Mouse (Mus musculus) liver, embryonic 11.5 days (tissue): ENCODE data around the gene 1700069L16Rik. TPM values are rescaled to one million over a fixed set of nuclear protein-coding genes. Genes with fewer than 3 reads are reported as not detected.
A peak's percentile ranks its signal among the peaks of the same experiment; 100 is the strongest.

Experiments used
- ATAC-seq: fragments of 200-750 bp; cut with Nextera tagmentation; replicated peaks from 2 replicates; pipeline ENCODE4 v1.8.0; 2017; ENCODE audit warnings: moderate number of reproducible peaks, mild to moderate bottlenecking, moderate TSS enrichment, moderate library complexity; ENCODE audit not compliant: low FRiP score
- DNase-seq: peaks from one replicate; pipeline ENCODE4 v3.0.0-alpha.2; 2017; ENCODE audit warnings: low spot score
- H3K27ac ChIP-seq: fragments of 300-500 bp; sonication (generic); 2 replicates; pipeline ENCODE4 v1.5.1; 2014; ENCODE audit warnings: mild to moderate bottlenecking, low read depth, low read length, control low read depth
- H3K27me3 ChIP-seq: fragments of 300-500 bp; sonication (generic); replicated peaks from 2 replicates; pipeline ENCODE4 v1.6.1; 2014; ENCODE audit warnings: low read length, mixed read lengths; ENCODE audit not compliant: control insufficient read depth, insufficient read depth
- H3K36me3 ChIP-seq: fragments of 300-500 bp; sonication (generic); 2 replicates; pipeline ENCODE4 v1.6.1; 2014; ENCODE audit warnings: mild to moderate bottlenecking, low read length, moderate library complexity, mixed read lengths; ENCODE audit not compliant: control insufficient read depth, insufficient read depth
- H3K4me1 ChIP-seq: fragments of 300-500 bp; sonication (generic); replicated peaks from 2 replicates; pipeline ENCODE4 v1.6.1; 2014; ENCODE audit warnings: low read length, mixed read lengths; ENCODE audit not compliant: control insufficient read depth, insufficient read depth
- H3K4me2 ChIP-seq: fragments of 300-500 bp; sonication (generic); 2 replicates; pipeline ENCODE4 v1.6.1; 2014; ENCODE audit warnings: mild to moderate bottlenecking, control low read depth, moderate library complexity
- H3K4me3 ChIP-seq: fragments of 300-500 bp; sonication (generic); 2 replicates; pipeline ENCODE4 v1.5.1; 2014; ENCODE audit warnings: low read depth, low read length, control low read depth
- H3K9ac ChIP-seq: fragments of 300-500 bp; sonication (generic); 2 replicates; pipeline ENCODE4 v1.6.1; 2014; ENCODE audit warnings: low read depth, low read length, control low read depth
- H3K9me3 ChIP-seq: fragments of 300-500 bp; sonication (generic); 2 replicates; pipeline ENCODE4 v1.6.1; 2016; ENCODE audit warnings: low read length, inconsistent platforms, mixed read lengths; ENCODE audit not compliant: control insufficient read depth
- WGBS: fragments of 180-500 bp; shearing (Covaris S2); extraction: QIAGEN DNeasy Blood & Tissue Kit; methylation state at CpG from one replicate; pipeline ENCODE4 v1.1.7; 2014; 5-methylcytosine and 5-hydroxymethylcytosine counted together
- polyA plus RNA-seq: library from polyadenylated mRNA; unstranded; fragments of >200 nt; fragmentation: Nextera tagmentation; extraction: Ambion mirVana; gene quantifications from 2 replicates; pipeline ENCODE4 v1.2.1, GENCODE M21; 2014

1700069L16Rik gene
- polyA plus RNA-seq, 1 experiment from 2014 or later: not detected

DNA sequence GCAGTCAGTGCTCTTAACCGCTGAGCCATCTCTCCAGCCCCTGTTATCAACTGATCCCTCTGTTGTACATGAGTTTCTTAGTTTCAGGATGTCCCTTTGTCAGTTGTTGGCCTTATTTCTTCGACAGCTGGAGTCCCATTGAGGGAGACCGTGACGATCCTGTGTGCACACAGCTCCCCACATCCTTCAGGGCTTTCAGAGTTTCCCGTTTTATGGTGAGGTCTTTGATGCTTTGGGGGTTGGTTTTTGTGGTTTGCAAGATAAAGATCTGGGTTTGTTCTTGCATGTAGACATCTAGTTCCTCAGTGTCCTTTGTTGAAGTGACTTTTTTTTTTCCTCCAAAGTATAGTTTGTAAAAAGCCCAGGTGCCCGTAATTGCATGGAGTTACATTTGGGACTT, 54.0 kb downstream of the 1700069L16Rik start:
- H3K27me3 ChIP-seq: no peaks in the 10 kb centered on the region
- DNase-seq: no peak
- H3K4me2 ChIP-seq: no peak overlapping the region
- no peak overlapping the region for H3K4me3 ChIP-seq
- no peak overlapping the region for H3K9ac ChIP-seq
- no peaks in the 10 kb centered on the region for H3K9me3 ChIP-seq
- ATAC-seq: no peak
- no peaks in the 10 kb centered on the region for H3K4me1 ChIP-seq
- H3K36me3 ChIP-seq: no peaks in the 10 kb centered on the region
- WGBS: 45% methylated on average over 6 of the region's 6 CpGs
- no peak overlapping the region for H3K27ac ChIP-seq

DNA sequence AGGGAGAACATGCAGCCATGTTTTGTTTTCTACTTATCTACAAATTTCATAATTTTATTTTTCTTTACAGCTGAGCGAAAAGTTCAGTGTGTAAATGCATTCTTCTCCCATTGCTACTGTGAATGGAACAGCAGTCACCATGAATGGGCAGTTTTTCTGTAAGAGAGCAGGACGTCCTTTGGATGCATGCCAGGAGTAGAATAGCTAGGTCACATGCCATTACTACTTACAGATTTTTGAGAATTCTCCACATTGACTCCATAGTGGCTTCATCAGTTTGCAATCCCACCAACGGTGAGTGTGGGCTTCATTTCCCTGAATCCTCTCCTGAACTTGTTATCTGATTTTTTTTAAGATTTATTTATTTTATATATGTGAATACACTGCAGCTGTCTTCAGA, 54.5 kb downstream of the 1700069L16Rik start:
- 59% methylated on average over 3 of the region's 3 CpGs for WGBS
- H3K4me1 ChIP-seq: no peaks in the 10 kb centered on the region
- H3K4me3 ChIP-seq: no peak overlapping the region
- H3K27me3 ChIP-seq: no peaks in the 10 kb centered on the region
- no peaks in the 10 kb centered on the region for H3K36me3 ChIP-seq
- no peak overlapping the region for H3K27ac ChIP-seq
- DNase-seq (no peak), ATAC-seq (no peak)
- no peak overlapping the region for H3K9ac ChIP-seq
- no peaks in the 10 kb centered on the region for H3K9me3 ChIP-seq
- no peak overlapping the region for H3K4me2 ChIP-seq

DNA sequence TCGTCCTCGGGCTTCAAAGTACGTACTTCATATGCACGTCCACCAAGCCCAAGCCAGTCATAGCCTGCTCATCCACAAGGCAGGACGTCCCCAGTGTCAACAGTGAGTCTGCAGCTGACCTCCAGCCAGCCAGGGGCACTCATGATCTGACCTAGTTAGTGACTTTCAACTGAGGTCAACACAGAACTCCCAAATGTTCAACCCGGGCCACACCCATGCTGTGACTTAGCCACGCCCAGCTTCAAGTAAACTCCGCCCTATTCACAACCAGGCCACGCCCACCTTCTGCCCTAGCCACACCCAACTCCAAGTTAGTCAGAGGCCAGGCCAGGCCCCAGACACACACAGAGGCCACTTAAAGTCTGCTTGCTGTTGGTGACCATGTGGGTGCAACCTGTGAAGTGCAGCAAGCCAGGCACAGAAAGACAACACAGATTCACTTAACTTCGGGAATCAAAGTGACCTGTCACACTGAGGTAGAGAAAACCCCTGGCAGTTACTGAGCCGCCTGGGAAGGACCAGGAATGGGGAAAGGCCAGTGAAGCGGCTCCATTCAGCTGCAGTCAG, 59.9 kb downstream of the 1700069L16Rik start:
- Histone ChIP-seq H3K9ac (no peak overlapping the region), H3K4me3 (no peak overlapping the region), H3K27me3 (no peaks in the 10 kb centered on the region), H3K36me3 (no peaks in the 10 kb centered on the region), H3K9me3 (no peaks in the 10 kb centered on the region), H3K27ac (no peak overlapping the region), H3K4me1 (no peaks in the 10 kb centered on the region), H3K4me2 (no peak overlapping the region)
- ATAC-seq: no peak
- 67% methylated on average over 12 of the region's 12 CpGs for WGBS
- no peak for DNase-seq

- no peak for DNase-seq
- no peaks in the 10 kb centered on the region for H3K36me3 ChIP-seq
- no peaks in the 10 kb centered on the region for H3K9me3 ChIP-seq
- no peak overlapping the region for H3K4me3 ChIP-seq
- ATAC-seq: no peak
- no peak overlapping the region for H3K4me2 ChIP-seq
- no peak overlapping the region for H3K27ac ChIP-seq
- H3K4me1 ChIP-seq: no peaks in the 10 kb centered on the region
- H3K27me3 ChIP-seq: no peaks in the 10 kb centered on the region
- H3K9ac ChIP-seq: no peak overlapping the region
- 75% methylated on average over 6 of the region's 6 CpGs for WGBS
These were observed 60.4 kb downstream of the 1700069L16Rik start for GRCm38 (mm10) chr5:113664127-113664526.

- 75% methylated on average over 10 of the region's 10 CpGs for WGBS
- H3K4me3 ChIP-seq: no peak overlapping the region
- H3K4me1 ChIP-seq: no peaks in the 10 kb centered on the region
- H3K4me2 ChIP-seq: no peak overlapping the region
- no peak for DNase-seq
- H3K27me3 ChIP-seq: no peaks in the 10 kb centered on the region
- H3K9ac ChIP-seq: no peak overlapping the region
- no peaks in the 10 kb centered on the region for H3K36me3 ChIP-seq
- H3K9me3 ChIP-seq: no peaks in the 10 kb centered on the region
- ATAC-seq: no peak
- H3K27ac ChIP-seq: no peak overlapping the region
These were observed 63.7 kb downstream of the 1700069L16Rik start for GRCm38 (mm10) chr5:113660872-113661271.

GRCm38 (mm10) chr5:113654821-113655220, 69.8 kb downstream of the 1700069L16Rik start:
- Histone ChIP-seq H3K36me3 (no peaks in the 10 kb centered on the region), H3K4me2 (no peak overlapping the region), H3K27ac (no peak overlapping the region), H3K27me3 (peaks cover 15% of the 10 kb centered on the region), H3K9me3 (no peaks in the 10 kb centered on the region), H3K4me3 (no peak overlapping the region), H3K4me1 (peaks cover 5% of the 10 kb centered on the region; the same call in 1 of the 2 replicates), H3K9ac (no peak overlapping the region)
- no peak for ATAC-seq
- no peak for DNase-seq
- 82% methylated on average over 12 of the region's 12 CpGs for WGBS

DNA sequence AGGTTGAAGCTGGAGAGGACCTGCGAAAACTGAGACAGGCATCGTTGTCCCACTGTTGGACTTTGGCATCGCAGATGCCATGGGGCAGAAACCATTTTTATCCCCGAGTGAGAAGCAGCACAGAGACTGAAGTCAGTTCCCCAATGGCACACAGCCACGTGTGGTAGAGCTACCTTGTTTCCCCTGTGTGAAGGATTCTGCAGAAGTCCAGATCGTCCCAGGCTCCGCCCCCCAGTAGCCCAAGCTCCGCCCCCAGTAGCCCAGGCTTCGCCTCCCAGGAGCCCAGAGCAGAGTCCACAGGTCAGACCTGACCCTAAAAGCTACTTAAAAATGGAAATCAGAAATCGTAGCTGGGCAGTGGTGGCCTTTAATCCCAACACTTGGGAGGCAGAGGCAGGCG, 70.4 kb downstream of the 1700069L16Rik start:
- Histone ChIP-seq H3K4me3 (no peak overlapping the region), H3K27ac (no peak overlapping the region), H3K9ac (no peak overlapping the region), H3K4me2 (no peak overlapping the region), H3K4me1 (peaks cover 5% of the 10 kb centered on the region; the same call in 1 of the 2 replicates), H3K27me3 (peaks cover 16% of the 10 kb centered on the region), H3K9me3 (no peaks in the 10 kb centered on the region), H3K36me3 (no peaks in the 10 kb centered on the region)
- DNase-seq (no peak), ATAC-seq (no peak)
- WGBS: 65% methylated on average over 11 of the region's 11 CpGs

GRCm38 (mm10) chr5:113652215-113652614, 72.4 kb downstream of the 1700069L16Rik start:
- Histone ChIP-seq H3K9me3 (no peaks in the 10 kb centered on the region), H3K9ac (no peak overlapping the region), H3K27me3 (peaks cover 16% of the 10 kb centered on the region), H3K4me2 (no peak overlapping the region), H3K4me3 (no peak overlapping the region), H3K27ac (no peak overlapping the region), H3K4me1 (peaks cover 5% of the 10 kb centered on the region; the same call in 1 of the 2 replicates), H3K36me3 (no peaks in the 10 kb centered on the region)
- WGBS: 16% methylated on average over 5 of the region's 5 CpGs
- ATAC-seq: no peak
- no peak for DNase-seq

DNA sequence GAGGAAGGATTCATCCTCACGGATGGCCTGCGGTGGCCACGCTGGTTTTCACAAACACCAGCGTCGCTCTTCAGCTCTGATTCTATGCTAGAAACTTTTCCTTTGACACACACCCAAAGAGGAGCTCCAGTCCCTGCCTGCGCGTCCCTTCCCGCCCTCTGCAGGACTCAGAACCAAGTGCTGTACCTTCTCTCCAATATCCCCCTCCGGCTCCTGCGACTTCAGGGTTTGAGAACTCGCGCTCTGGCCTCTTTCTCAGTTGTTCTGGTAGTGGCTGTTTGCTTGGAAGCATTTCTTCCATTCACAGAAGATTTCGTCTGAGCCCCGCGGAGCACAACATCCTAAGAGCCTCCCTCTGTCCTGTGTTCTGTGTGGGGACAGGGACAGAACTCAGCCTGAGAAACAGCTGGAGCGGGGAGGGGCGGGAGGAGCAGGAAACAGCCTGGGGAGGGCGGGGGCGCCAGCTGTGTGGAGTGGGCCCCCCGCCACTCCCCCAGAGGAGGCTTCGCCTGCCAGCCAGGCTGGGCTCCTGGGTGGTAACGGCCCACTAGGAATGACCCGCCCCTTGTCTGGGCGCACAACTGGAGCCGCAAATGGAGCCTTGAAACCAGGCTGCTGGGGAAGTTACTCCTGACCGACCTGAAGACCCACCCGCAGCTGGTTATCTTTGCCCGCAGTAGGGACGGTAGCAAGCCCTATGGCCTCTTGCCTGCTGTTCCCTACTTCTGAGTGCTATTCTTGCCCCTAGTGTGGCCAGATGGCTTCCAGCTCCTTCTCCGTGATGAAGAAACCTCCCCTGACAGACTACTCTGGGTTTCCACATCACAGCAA, 74.3 kb downstream of the 1700069L16Rik start, which contains the start of gene Cmklr1:
Gene Cmklr1, minus strand, starts transcription at position 392 of the 831 bp plus-strand sequence.
- H3K4me3 ChIP-seq: peak within 1 kb of the TSS; percentile 34
- 8% methylated on average over 30 of the region's 30 CpGs for WGBS

More for the DNA sequence above, 74.3 kb downstream of the 1700069L16Rik start, which contains the start of gene Cmklr1:
- peak within 1 kb of the TSS; percentile 53 for H3K4me2 ChIP-seq
- H3K27me3 ChIP-seq: peaks cover 16% of the 10 kb centered on the region
- H3K9me3 ChIP-seq: no peaks in the 10 kb centered on the region
- ATAC-seq (no peak), DNase-seq (no peak)
- H3K9ac ChIP-seq: no peak within 1 kb of the TSS
- no peak within 1 kb of the TSS for H3K27ac ChIP-seq
- H3K36me3 ChIP-seq: no peaks in the 10 kb centered on the region
- H3K4me1 ChIP-seq: peaks cover 5% of the 10 kb centered on the region; the same call in 1 of the 2 replicates
